Mouse (Mus musculus) layer of hippocampus, adult 8-10 months (tissue): ENCODE data around the gene Fam53a. TPM values are rescaled to one million over a fixed set of nuclear protein-coding genes. Genes with fewer than 3 reads are reported as not detected.
A peak's percentile ranks its signal among the peaks of the same experiment; 100 is the strongest.

Experiments used
- DNase-seq, 2 experiments: peaks; one replicate each; pipeline ENCODE4 v3.0.0; 2022; ENCODE audit warnings: low spot score in 2 of 2
- total RNA-seq, 4 experiments: library from RNA; stranded (reverse); gene quantifications; 2 replicates each; pipeline ENCODE4 v1.2.4; 2022

Gene Fam53a
- total RNA-seq, 4 experiments from 2014 or later: 23.1 to 28.3 (median 24.0) TPM

GRCm38 (mm10) chr5:33632526-33632925 is 3.1 kb upstream of the Fam53a start:
- DNase-seq: no peak

- no peak for DNase-seq
Observed at GRCm38 (mm10) chr5:33630615-33631014, 1.2 kb upstream of the Fam53a start.

- DNase-seq: no peak
Observed at GRCm38 (mm10) chr5:33630061-33630460, 626 bp upstream of the Fam53a start.

DNA sequence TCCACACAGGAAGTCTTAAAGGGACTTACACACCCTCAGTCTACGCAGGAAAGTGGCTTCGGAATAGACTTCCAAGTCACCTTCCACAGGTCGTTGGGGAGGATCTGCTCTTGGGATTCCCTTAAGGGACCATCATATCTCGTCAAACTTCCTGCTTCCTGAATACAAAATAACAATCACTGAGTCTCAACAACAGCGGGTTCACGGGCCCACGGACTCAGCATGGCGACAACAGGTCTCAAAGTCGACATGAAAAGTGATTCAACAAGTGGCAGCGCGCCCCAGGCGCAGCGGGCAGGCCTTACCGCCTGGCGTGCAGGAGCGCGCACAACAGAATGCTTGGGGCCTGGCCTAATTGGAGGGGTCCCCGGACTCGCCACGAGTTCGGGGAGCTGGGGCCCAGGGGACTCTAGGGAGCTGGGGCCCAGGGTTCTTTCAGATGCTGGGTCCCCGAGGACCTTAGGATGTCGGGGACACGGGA is 575 bp downstream of the Fam53a start:
- no peak for DNase-seq

GRCm38 (mm10) chr5:33627968-33628367 is 1.5 kb downstream of the Fam53a start:
- DNase-seq: no peak

DNA sequence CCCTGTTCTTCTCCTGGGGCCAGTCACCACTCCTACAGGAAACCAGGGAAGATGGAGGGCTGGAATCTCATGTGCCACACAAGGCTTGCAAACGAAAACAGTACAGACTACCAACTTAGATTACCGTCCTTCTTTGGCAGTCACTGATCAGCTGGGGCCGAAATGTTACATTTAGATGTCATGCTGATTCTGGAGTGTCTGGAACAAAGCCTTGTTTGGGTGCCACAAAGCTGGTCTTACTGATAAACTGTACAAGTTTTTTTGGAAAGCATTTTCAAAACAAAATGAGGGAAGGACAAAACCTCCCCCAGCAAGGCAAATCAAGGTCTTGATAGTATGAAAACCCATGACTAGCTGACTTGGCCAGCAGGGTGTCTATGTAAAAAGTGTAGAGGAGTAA is 5.7 kb downstream of the Fam53a start:
- DNase-seq: no peak

DNA sequence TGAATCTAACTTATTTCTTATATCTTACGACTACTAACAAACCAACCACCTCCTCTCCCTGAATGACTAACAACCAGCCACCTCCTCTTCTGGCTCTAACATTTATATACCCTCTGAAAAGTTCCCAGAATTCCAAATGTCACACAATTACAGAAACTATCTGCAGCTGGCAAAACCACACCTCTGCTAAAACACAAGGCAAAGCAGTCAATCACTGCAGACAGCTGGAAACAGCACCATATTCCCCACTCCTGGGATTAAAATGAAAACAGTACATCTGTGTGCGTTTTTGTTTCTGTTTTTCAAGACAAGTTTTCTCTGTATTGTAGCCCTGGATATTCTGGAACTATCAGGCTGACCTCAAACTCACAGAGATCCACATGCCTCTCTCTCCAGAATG is 6.8 kb downstream of the Fam53a start:
- DNase-seq: no peak

GRCm38 (mm10) chr5:33614391-33614790 is 15.0 kb downstream of the Fam53a start:
- DNase-seq: no peak

DNA sequence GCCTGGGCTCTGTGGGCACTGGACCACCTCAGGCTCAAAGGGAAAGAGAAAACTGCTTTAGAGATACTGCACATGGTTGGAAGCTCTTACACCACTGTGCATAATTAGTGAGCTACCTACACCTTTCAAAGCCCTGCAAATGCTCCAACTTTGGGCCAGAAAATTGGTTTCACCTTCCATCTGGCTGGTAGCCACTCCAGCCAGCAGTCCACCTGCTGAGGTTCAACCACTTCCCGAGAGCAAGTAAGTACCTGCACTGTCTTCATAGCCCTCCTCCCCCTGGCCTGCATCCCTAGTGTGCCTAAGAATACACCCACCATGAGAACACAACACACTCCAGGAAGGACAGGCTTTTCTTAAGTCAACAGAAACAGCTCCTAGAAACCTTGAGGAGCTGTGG is 17.6 kb downstream of the Fam53a start:
- no peak for DNase-seq

GRCm38 (mm10) chr5:33609226-33609625 is 20.2 kb downstream of the Fam53a start:
- DNase-seq: no peak

- DNase-seq: no peak
Observed at GRCm38 (mm10) chr5:33607434-33607833, 22.0 kb downstream of the Fam53a start.

DNA sequence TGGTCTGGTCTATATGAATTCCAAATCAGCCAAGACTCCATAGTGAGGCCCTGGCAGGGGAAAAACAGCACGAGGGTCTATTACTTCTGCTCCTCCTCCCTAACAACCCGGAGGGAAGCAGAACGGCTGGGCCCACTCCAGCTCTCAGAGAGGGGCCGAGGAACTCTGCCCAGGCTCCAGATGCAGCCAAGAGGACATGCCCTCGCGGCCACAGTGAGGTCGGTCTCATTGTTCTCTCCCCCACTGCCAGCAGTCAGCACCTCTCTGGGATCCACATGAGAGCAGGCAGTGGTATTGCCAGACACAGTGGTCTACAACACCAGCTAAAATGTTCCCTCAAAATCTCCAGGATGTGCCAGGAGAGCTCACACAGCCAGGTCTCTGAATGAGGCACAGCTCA is 22.8 kb downstream of the Fam53a start:
- no peak for DNase-seq

DNA sequence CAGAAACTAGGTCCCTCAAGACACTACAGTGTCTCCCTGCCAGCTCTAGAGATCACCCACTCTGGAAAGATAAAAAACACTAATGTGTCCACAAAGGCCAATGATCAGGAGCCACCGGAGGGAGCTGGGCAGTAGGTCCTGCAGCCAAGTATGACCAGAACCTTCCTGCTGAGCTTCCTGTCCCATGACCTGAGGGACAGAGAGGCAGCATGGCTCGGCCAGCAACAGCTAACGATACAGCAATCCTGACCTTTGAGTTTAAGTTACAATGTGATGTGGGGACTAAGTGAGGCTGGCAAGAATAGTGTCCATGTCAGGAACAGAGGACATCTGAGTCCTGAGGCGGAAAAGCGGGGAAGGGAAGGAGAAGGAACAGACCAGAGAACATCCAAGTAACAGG is 24.1 kb downstream of the Fam53a start:
- DNase-seq: no peak

DNA sequence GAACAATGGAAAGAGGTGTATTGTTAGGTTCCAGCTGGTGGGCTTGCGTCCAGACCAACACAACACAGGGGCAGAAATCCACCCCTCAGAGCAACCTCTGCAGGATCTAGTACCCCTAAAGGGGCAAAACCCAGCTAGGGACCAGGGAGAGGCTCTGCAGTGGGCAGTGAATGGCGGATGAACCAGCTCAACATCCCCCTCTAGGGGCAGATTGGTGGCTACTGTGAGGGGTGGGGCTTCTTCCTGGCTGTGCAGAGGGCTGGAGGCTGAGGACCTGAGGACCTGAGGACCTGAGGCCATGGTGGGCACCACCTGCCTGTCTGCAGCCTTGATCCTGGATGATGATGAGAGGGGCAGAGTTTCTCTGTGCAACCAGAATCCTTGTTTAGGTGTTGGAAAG is 35.8 kb downstream of the Fam53a start:
- no peak for DNase-seq

GRCm38 (mm10) chr5:33589221-33589888 is 40.1 kb downstream of the Fam53a start:
- DNase-seq: peak; percentile 36 to 73

- no peak for DNase-seq
Observed at GRCm38 (mm10) chr5:33588066-33588465, 41.4 kb downstream of the Fam53a start.

GRCm38 (mm10) chr5:33587498-33588058 is 41.9 kb downstream of the Fam53a start:
- DNase-seq: no peak

GRCm38 (mm10) chr5:33580336-33580735 is 49.1 kb downstream of the Fam53a start:
- no peak for DNase-seq

DNA sequence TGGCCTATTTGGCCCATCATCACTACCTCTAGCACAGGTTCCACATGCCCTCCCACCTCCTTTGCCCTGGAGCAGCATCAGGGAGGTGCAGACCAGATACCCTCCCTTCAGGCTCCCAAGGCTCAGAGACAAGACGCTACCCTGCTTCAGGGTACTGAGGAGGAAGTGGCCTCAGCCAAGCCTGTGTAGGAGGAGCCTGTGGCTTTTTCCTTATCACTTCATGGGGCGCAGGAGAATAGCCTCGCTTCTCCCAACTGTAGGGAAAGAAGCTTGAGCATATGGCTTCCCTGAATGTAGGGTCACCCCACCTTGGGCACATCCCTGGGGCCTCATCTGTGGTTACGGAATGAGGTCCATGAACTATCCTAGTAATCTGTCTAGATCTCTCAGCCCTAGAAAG is 55.2 kb downstream of the Fam53a start:
- no peak for DNase-seq

DNA sequence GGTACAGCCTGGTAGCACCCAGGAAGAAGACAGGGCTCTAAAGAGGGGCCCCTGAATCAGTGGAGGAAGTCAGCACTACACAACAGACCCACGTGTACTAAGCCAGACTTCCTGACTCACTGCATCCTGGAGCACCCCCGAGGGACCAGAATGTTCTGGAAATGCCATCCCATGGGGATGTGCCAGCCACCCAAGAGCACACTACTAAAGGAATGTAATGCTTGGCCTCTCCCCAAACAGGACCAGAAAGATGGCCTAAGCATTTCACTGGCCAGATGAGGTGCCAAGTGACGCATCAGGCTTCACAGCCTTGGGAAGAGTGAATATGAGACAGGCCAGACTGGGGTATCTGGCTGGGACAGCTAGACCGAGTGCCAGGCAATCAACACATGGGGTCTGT is 63.5 kb downstream of the Fam53a start:
- no peak for DNase-seq

- DNase-seq: no peak
Observed at GRCm38 (mm10) chr5:33556277-33556995, 73.0 kb downstream of the Fam53a start.
